Mouse (Mus musculus) retina, postnatal 7 days (tissue): ENCODE data around the gene Serpinb6a.
"Not testable (repeated sequence)": the region's sequence is repeated elsewhere in the genome, so short reads cannot be mapped to it uniquely, and the experiment has no call there.

Experiments
- DNase-seq: peaks from one replicate; pipeline ENCODE4 v3.0.0-alpha.2; 2012; ENCODE audit warnings: low read depth, low spot score

The Serpinb6a gene

GRCm38 (mm10) chr13:33989625-33990024 is 13.0 kb downstream of the Serpinb6a start:
- no peak for DNase-seq

GRCm38 (mm10) chr13:33966574-33966973 is 36.0 kb downstream of the Serpinb6a start:
- no peak for DNase-seq

GRCm38 (mm10) chr13:33966025-33966412 is 36.6 kb downstream of the Serpinb6a start:
- DNase-seq = no peak

- DNase-seq = no peak
These were observed 37.3 kb downstream of the Serpinb6a start for GRCm38 (mm10) chr13:33965056-33966024.

GRCm38 (mm10) chr13:33964206-33965046 is 38.2 kb downstream of the Serpinb6a start, which contains the start of gene Nqo2:
Gene Nqo2, plus strand, starts transcription at chr13:33964687.
- peak; percentile 64 for DNase-seq

- DNase-seq = no peak
These were observed 42.8 kb downstream of the Serpinb6a start for GRCm38 (mm10) chr13:33959771-33960170.

- no peak for DNase-seq
These were observed 45.8 kb downstream of the Serpinb6a start for GRCm38 (mm10) chr13:33956571-33957421.

GRCm38 (mm10) chr13:33952947-33953346 is 49.6 kb downstream of the Serpinb6a start:
- DNase-seq = no peak

GRCm38 (mm10) chr13:33952075-33952449 is 50.5 kb downstream of the Serpinb6a start:
- no peak for DNase-seq

GRCm38 (mm10) chr13:33951308-33952074 is 51.1 kb downstream of the Serpinb6a start:
- no peak for DNase-seq

GRCm38 (mm10) chr13:33942212-33942779 is 60.3 kb downstream of the Serpinb6a start:
- no peak for DNase-seq

GRCm38 (mm10) chr13:33941288-33941808 is 61.2 kb downstream of the Serpinb6a start:
- no peak for DNase-seq

- DNase-seq = not testable (repeated sequence)
These were observed 65.0 kb downstream of the Serpinb6a start for GRCm38 (mm10) chr13:33937587-33937986.

GRCm38 (mm10) chr13:33937151-33937550 is 65.4 kb downstream of the Serpinb6a start:
- no peak for DNase-seq

GRCm38 (mm10) chr13:33935465-33936181 is 67.0 kb downstream of the Serpinb6a start:
- peak; percentile 14 for DNase-seq

GRCm38 (mm10) chr13:33934743-33935142 is 67.9 kb downstream of the Serpinb6a start:
- no peak for DNase-seq

GRCm38 (mm10) chr13:33930912-33931311 is 71.7 kb downstream of the Serpinb6a start:
- no peak for DNase-seq

GRCm38 (mm10) chr13:33930281-33930680 is 72.3 kb downstream of the Serpinb6a start:
- DNase-seq = no peak

GRCm38 (mm10) chr13:33921699-33922098 is 80.9 kb downstream of the Serpinb6a start:
- DNase-seq = no peak
